Mouse (Mus musculus) colon, adult 2 months (tissue): ENCODE results near the gene C1rb. TPM values are rescaled to one million over a fixed set of nuclear protein-coding genes. Genes with fewer than 3 reads are reported as not detected.

Experiments
- polyA plus RNA-seq: library from polyadenylated mRNA; depleted of rRNA; stranded (reverse); fragments of >200 nt; gene quantifications from 2 replicates; pipeline ENCODE4 v1.2.3, GENCODE M21; 2012; rRNA removed

C1rb gene
- not detected in 2 replicates for polyA plus RNA-seq

GRCm38 (mm10) chr6:124570026-124570425 lies at the start of gene C1rb:
C1rb (plus strand) TSS chr6:124570294.

GRCm38 (mm10) chr6:124542284-124542683 lies 27.8 kb upstream of the C1rb start, which contains the start of gene C1s1:
C1s1 (minus strand) TSS chr6:124542359.

Other genes starting within 250 kb of the C1rb start
- gene Pex5, start 155.2 kb upstream of the C1rb start, polyA plus RNA-seq, result 29.9 and 31.3 TPM in 2 replicates
- gene Clstn3, start 105.5 kb upstream of the C1rb start, polyA plus RNA-seq, result 1.5 and 1.6 TPM in 2 replicates
- gene C1rl, start 77.2 kb upstream of the C1rb start, polyA plus RNA-seq, result 0.87 and 1.7 TPM in 2 replicates
- 16.3 and 21.3 TPM in 2 replicates for gene C1ra, start 57.9 kb upstream of the C1rb start, polyA plus RNA-seq
- gene C1s1, start 27.9 kb upstream of the C1rb start, polyA plus RNA-seq, result 25.9 and 28.2 TPM in 2 replicates
- not detected in 2 replicates for gene C1s2, start 65.8 kb downstream of the C1rb start, polyA plus RNA-seq
- gene Lpcat3, start 92.7 kb downstream of the C1rb start, polyA plus RNA-seq, result 102 and 141 TPM in 2 replicates
- 36.9 and 39.0 TPM in 2 replicates for gene Emg1, start 141.9 kb downstream of the C1rb start, polyA plus RNA-seq
- gene Phb2, start 142.0 kb downstream of the C1rb start, polyA plus RNA-seq, result 151 and 193 TPM in 2 replicates
- 22.8 and 27.5 TPM in 2 replicates for gene Ptpn6, start 168.4 kb downstream of the C1rb start, polyA plus RNA-seq
- 180 and 222 TPM in 2 replicates for gene Grcc10, start 171.1 kb downstream of the C1rb start, polyA plus RNA-seq
- not detected in 2 replicates for gene Gm45234, start 185.7 kb downstream of the C1rb start, polyA plus RNA-seq
- gene Atn1, start 186.2 kb downstream of the C1rb start, polyA plus RNA-seq, result 52.2 and 59.6 TPM in 2 replicates
- 8.6 and 8.8 TPM in 2 replicates for gene Eno2, start 199.4 kb downstream of the C1rb start, polyA plus RNA-seq
- gene Lrrc23, start 209.4 kb downstream of the C1rb start, polyA plus RNA-seq, result 0.40 and 0.79 TPM in 2 replicates
- 39.0 and 41.2 TPM in 2 replicates for gene Spsb2, start 238.4 kb downstream of the C1rb start, polyA plus RNA-seq
- gene Tpi1, start 244.0 kb downstream of the C1rb start, polyA plus RNA-seq, result 442 and 514 TPM in 2 replicates